Mouse (Mus musculus): Measurements from ENCODE around the gene Ebf3. TPM values are rescaled to one million over a fixed set of nuclear protein-coding genes. Genes with fewer than 3 reads are reported as not detected.

The Ebf3 gene
- polyA plus RNA-seq, 1 experiment, result 8.1 TPM

DNA sequence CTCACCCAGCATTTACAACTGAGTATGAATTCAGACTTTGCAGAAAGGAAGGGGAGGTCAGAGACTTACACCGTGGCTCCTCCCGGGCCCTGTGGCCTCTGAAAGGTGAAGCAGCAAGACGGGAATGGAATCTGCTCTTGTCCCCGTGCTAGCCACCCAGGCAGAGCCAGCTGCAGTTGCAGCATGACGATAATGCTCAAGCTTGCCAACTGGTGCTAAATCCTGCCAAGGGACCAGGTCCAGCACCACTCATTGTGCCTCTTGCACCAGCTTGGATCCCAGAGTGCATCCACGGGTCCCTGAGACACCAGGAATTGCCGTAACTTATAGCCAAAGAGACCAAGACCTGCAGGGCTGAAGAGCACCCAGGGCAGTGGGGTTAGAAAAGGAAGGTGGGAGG lies 36.1 kb downstream of the Ebf3 start:
- TF ChIP-seq MAX (IDR thresholded peaks at IDR 0.05) (no peak), MYOG (IDR thresholded peaks at IDR 0.05; ENCODE audit: control insufficient read depth, extremely low read depth, insufficient read length) (no peak), CTCF (IDR thresholded peaks at IDR 0.05; ENCODE audit: control insufficient read depth, insufficient read depth, insufficient read length) (no peak), FOSL1 (IDR thresholded peaks at IDR 0.05; ENCODE audit: insufficient read depth, low read length, poor library complexity, severe bottlenecking) (no peak), CEBPB (IDR thresholded peaks at IDR 0.05; ENCODE audit: low read depth) (no peak), MYOD1 (IDR thresholded peaks at IDR 0.05; ENCODE audit: control insufficient read depth, insufficient read length, low read depth) (no peak), USF1 (IDR thresholded peaks at IDR 0.05; ENCODE audit: low read depth) (no peak)
- Histone ChIP-seq H3K27me3 (ENCODE audit: control insufficient read depth, insufficient read depth, insufficient read length) (no peaks in the 10 kb centered on the region), H3ac (ENCODE audit: control insufficient read depth, insufficient read length, low read depth) (no peak overlapping the region), H3K79me3 (ENCODE audit: low read depth) (peaks cover 18% of the 10 kb centered on the region), H3K36me3 (ENCODE audit: control insufficient read depth, insufficient read depth) (no peaks in the 10 kb centered on the region), H3K79me2 (ENCODE audit: control insufficient read depth, insufficient read depth) (peaks cover 37% of the 10 kb centered on the region), H3K4me3 (ENCODE audit: insufficient read depth, poor library complexity, severe bottlenecking) (no peak overlapping the region)

DNA sequence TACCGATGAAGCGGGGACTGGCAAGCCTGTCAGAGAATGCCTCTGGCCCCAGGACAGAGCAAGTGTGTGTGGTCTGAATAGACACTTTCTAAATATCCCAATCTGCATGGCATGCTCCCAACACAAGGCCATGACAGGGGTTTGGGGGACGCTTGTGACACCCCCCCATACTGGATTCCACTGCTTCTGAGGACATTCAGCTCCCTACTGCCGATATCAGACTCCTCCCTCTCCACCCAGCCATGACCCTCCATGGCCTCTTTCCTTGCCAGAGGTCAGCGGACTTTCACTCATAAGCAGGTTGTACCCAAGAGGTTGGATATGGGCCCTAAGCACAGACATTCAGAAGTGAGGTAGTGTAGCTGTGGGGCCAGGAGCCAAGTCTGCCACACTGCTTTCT lies 36.5 kb downstream of the Ebf3 start:
- peaks cover 18% of the 10 kb centered on the region for H3K79me3 ChIP-seq (ENCODE audit: low read depth)
- no peak overlapping the region for H3K4me3 ChIP-seq (ENCODE audit: insufficient read depth, poor library complexity, severe bottlenecking)
- H3ac ChIP-seq (ENCODE audit: control insufficient read depth, insufficient read length, low read depth), result no peak overlapping the region
- no peaks in the 10 kb centered on the region for H3K27me3 ChIP-seq (ENCODE audit: control insufficient read depth, insufficient read depth, insufficient read length)
- TF ChIP-seq MYOG (IDR thresholded peaks at IDR 0.05; ENCODE audit: control insufficient read depth, extremely low read depth, insufficient read length) (no peak), FOSL1 (IDR thresholded peaks at IDR 0.05; ENCODE audit: insufficient read depth, low read length, poor library complexity, severe bottlenecking) (no peak), MAX (IDR thresholded peaks at IDR 0.05) (no peak), CTCF (IDR thresholded peaks at IDR 0.05; ENCODE audit: control insufficient read depth, insufficient read depth, insufficient read length) (no peak), MYOD1 (IDR thresholded peaks at IDR 0.05; ENCODE audit: control insufficient read depth, insufficient read length, low read depth) (no peak), USF1 (IDR thresholded peaks at IDR 0.05; ENCODE audit: low read depth) (no peak), CEBPB (IDR thresholded peaks at IDR 0.05; ENCODE audit: low read depth) (no peak)
- no peaks in the 10 kb centered on the region for H3K36me3 ChIP-seq (ENCODE audit: control insufficient read depth, insufficient read depth)
- peaks cover 41% of the 10 kb centered on the region for H3K79me2 ChIP-seq (ENCODE audit: control insufficient read depth, insufficient read depth)

DNA sequence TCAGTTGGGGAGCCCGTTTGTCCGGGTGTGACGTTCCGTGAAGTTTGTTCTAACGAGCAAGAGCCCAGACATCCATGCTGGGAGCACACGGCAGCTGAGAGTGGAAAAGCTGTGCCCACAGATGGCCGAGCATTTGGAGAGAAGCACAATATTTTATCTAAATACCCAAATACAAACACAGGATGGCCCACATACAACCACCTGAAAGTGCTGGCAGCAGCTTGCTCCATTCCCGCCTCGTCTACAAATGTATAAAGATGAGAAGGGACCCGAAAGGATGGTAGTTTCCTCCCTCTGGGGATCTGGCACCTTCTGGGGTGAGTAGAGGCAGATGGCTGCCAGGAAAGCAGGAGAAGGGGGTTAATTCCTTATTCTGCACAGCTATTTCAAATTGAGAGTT lies 42.0 kb downstream of the Ebf3 start:
- Histone ChIP-seq H3K79me3 (ENCODE audit: low read depth) (peaks cover 7% of the 10 kb centered on the region), H3K36me3 (ENCODE audit: control insufficient read depth, insufficient read depth) (no peaks in the 10 kb centered on the region), H3K79me2 (ENCODE audit: control insufficient read depth, insufficient read depth) (peaks cover 16% of the 10 kb centered on the region), H3K4me3 (ENCODE audit: insufficient read depth, poor library complexity, severe bottlenecking) (no peak overlapping the region), H3ac (ENCODE audit: control insufficient read depth, insufficient read length, low read depth) (no peak overlapping the region), H3K27me3 (ENCODE audit: control insufficient read depth, insufficient read depth, insufficient read length) (no peaks in the 10 kb centered on the region)
- TF ChIP-seq USF1 (IDR thresholded peaks at IDR 0.05; ENCODE audit: low read depth), result no peak
- TF ChIP-seq CTCF (IDR thresholded peaks at IDR 0.05; ENCODE audit: control insufficient read depth, insufficient read depth, insufficient read length), result no peak
- TF ChIP-seq FOSL1 (IDR thresholded peaks at IDR 0.05; ENCODE audit: insufficient read depth, low read length, poor library complexity, severe bottlenecking), result no peak
- no peak for TF ChIP-seq CEBPB (IDR thresholded peaks at IDR 0.05; ENCODE audit: low read depth)
- TF ChIP-seq MYOD1 (IDR thresholded peaks at IDR 0.05; ENCODE audit: control insufficient read depth, insufficient read length, low read depth), result no peak
- no peak for TF ChIP-seq MYOG (IDR thresholded peaks at IDR 0.05; ENCODE audit: control insufficient read depth, extremely low read depth, insufficient read length)
- no peak for TF ChIP-seq MAX (IDR thresholded peaks at IDR 0.05)

DNA sequence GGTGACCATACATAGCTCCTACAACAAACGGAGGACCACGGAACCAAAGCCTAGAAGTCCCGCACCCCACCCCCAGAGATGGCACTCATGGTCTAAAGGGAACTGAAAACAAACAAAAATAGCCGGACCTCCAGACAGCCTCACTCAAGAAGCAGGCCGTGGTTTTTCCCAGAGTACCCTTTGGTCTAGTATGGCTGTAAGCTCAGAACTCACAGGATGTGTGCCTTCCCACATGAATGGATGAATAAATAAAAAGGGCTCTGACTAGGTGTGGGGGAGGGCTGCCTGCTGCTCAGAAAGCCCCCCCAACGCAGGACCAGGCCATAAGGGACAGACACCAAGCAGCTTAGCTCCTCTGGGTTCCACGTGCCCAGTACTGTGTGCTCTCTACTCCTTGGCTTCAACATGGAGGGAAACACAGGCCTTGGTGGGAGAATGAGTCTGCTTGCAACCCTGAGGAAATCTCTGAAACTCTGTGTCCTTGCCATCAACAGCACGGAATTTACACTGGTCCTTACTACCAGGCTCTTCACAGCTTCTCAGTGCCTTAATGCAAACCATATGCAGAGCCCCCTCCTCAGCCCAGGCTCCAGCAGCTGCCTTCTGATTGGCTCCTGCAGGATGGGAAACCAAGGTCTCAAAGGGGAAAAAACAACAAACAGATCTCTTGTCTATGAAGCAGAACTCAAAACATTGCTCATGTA lies 45.6 kb downstream of the Ebf3 start:
- no peaks in the 10 kb centered on the region for H3K27me3 ChIP-seq (ENCODE audit: control insufficient read depth, insufficient read depth, insufficient read length)
- no peak overlapping the region for H3K4me3 ChIP-seq (ENCODE audit: insufficient read depth, poor library complexity, severe bottlenecking)
- H3K79me2 ChIP-seq (ENCODE audit: control insufficient read depth, insufficient read depth), result peaks cover 14% of the 10 kb centered on the region
- H3K79me3 ChIP-seq (ENCODE audit: low read depth), result peaks cover 9% of the 10 kb centered on the region
- H3ac ChIP-seq (ENCODE audit: control insufficient read depth, insufficient read length, low read depth), result no peak overlapping the region
- TF ChIP-seq FOSL1 (IDR thresholded peaks at IDR 0.05; ENCODE audit: insufficient read depth, low read length, poor library complexity, severe bottlenecking), result no peak
- TF ChIP-seq MYOD1 (IDR thresholded peaks at IDR 0.05; ENCODE audit: control insufficient read depth, insufficient read length, low read depth), result no peak
- no peak for TF ChIP-seq CEBPB (IDR thresholded peaks at IDR 0.05; ENCODE audit: low read depth)
- TF ChIP-seq CTCF (IDR thresholded peaks at IDR 0.05; ENCODE audit: control insufficient read depth, insufficient read depth, insufficient read length), result no peak
- TF ChIP-seq MYOG (IDR thresholded peaks at IDR 0.05; ENCODE audit: control insufficient read depth, extremely low read depth, insufficient read length), result no peak
- TF ChIP-seq MAX (IDR thresholded peaks at IDR 0.05), result no peak
- no peak for TF ChIP-seq USF1 (IDR thresholded peaks at IDR 0.05; ENCODE audit: low read depth)
- H3K36me3 ChIP-seq (ENCODE audit: control insufficient read depth, insufficient read depth), result no peaks in the 10 kb centered on the region

DNA sequence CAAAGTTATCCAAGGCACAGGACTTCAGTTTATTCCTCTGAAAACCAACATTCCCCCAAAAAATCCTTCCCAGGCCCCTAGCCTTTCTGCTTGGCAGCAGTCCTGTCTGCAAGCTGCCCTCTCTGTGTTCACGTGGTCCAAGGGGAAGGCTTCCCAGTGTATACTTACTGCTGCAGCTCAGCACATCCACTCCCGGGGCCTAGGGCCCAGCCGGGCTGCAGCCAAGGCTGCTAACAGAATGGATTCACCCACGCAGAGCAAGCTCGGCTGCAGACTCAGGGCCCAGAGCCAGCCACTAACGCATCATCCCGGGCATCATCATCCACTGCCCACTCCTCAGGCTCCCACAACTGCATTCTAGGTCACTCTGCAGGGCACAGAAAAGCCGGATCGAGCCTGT lies 46.8 kb downstream of the Ebf3 start:
- H3K4me3 ChIP-seq (ENCODE audit: insufficient read depth, poor library complexity, severe bottlenecking), result no peak overlapping the region
- TF ChIP-seq CEBPB (IDR thresholded peaks at IDR 0.05; ENCODE audit: low read depth), result no peak
- no peak for TF ChIP-seq MAX (IDR thresholded peaks at IDR 0.05)
- no peak for TF ChIP-seq MYOD1 (IDR thresholded peaks at IDR 0.05; ENCODE audit: control insufficient read depth, insufficient read length, low read depth)
- TF ChIP-seq CTCF (IDR thresholded peaks at IDR 0.05; ENCODE audit: control insufficient read depth, insufficient read depth, insufficient read length), result no peak
- TF ChIP-seq MYOG (IDR thresholded peaks at IDR 0.05; ENCODE audit: control insufficient read depth, extremely low read depth, insufficient read length), result no peak
- no peak for TF ChIP-seq FOSL1 (IDR thresholded peaks at IDR 0.05; ENCODE audit: insufficient read depth, low read length, poor library complexity, severe bottlenecking)
- no peak for TF ChIP-seq USF1 (IDR thresholded peaks at IDR 0.05; ENCODE audit: low read depth)

More for the DNA sequence above, 46.8 kb downstream of the Ebf3 start:
- H3K79me3 ChIP-seq (ENCODE audit: low read depth), result peaks cover 12% of the 10 kb centered on the region
- no peaks in the 10 kb centered on the region for H3K36me3 ChIP-seq (ENCODE audit: control insufficient read depth, insufficient read depth)
- no peaks in the 10 kb centered on the region for H3K27me3 ChIP-seq (ENCODE audit: control insufficient read depth, insufficient read depth, insufficient read length)
- H3ac ChIP-seq (ENCODE audit: control insufficient read depth, insufficient read length, low read depth), result no peak overlapping the region
- peaks cover 12% of the 10 kb centered on the region for H3K79me2 ChIP-seq (ENCODE audit: control insufficient read depth, insufficient read depth)

Measured in C2C12 (cell line).